8 mouse cellular contexts compared by ENCODE assay signal in genomic region chr16:58522677-58523043, GRCm38 (mm10). TPM values are rescaled to one million over a fixed set of nuclear protein-coding genes. Genes with fewer than 3 reads are reported as not detected.
DNase-seq lines count a peak whose midpoint lies in the region; ATAC-seq and TF ChIP-seq lines count a peak whose summit lies in the region.

No protein-coding gene starts in this region.

- H3K27ac ChIP-seq in kidney, embryonic 16.5 days (ENCODE audit: low read length): peak overlapping the region; percentile 96
- H3K27ac ChIP-seq in forebrain, embryonic 13.5 days: no peak overlapping the region; the same call in 1 of the 2 replicates
- H3K27ac ChIP-seq in liver, embryonic 13.5 days: peak overlapping the region; percentile 89
- H3K27ac ChIP-seq in stomach, postnatal 0 days (replicated peaks): peak overlapping the region; percentile 78

- ATAC-seq in kidney, embryonic 16.5 days (ENCODE audit: low FRiP score, low TSS enrichment): peak; percentile 56
- peak; percentile 72 for ATAC-seq in forebrain, embryonic 13.5 days
- peak; percentile 56 for ATAC-seq in liver, embryonic 13.5 days (ENCODE audit: low read depth)
- ATAC-seq in stomach, postnatal 0 days (ENCODE audit: low FRiP score, low TSS enrichment): peak; percentile 40; the same call in 1 of the 2 replicates

- WGBS in kidney, embryonic 16.5 days: 0% methylated on average over 16 of the region's 16 CpGs
- under 1% methylated on average over 16 of the region's 16 CpGs for WGBS in forebrain, embryonic 13.5 days
- WGBS in liver, embryonic 13.5 days (ENCODE audit: insufficient replicate concordance): 0% methylated on average over 16 of the region's 16 CpGs
- under 1% methylated on average over 14 of the region's 16 CpGs for WGBS in stomach, postnatal 0 days

- TF ChIP-seq EP300 in stomach, postnatal 0 days (optimal IDR thresholded peaks at IDR 0.05): no peak

- H3K27me3 ChIP-seq in kidney, embryonic 16.5 days (ENCODE audit: insufficient read depth, low read length): no peaks in the 10 kb centered on the region
- H3K27me3 ChIP-seq in forebrain, embryonic 13.5 days: peaks cover 8% of the 10 kb centered on the region
- no peaks in the 10 kb centered on the region for H3K27me3 ChIP-seq in liver, embryonic 13.5 days
- no peaks in the 10 kb centered on the region for H3K27me3 ChIP-seq in stomach, postnatal 0 days (ENCODE audit: control insufficient read depth, insufficient read depth, low read length)

- H3K36me3 ChIP-seq in kidney, embryonic 16.5 days (ENCODE audit: insufficient read depth, low read length): no peaks in the 10 kb centered on the region
- H3K36me3 ChIP-seq in forebrain, embryonic 13.5 days (ENCODE audit: poor library complexity, severe bottlenecking): no peaks in the 10 kb centered on the region
- no peaks in the 10 kb centered on the region for H3K36me3 ChIP-seq in liver, embryonic 13.5 days
- no peaks in the 10 kb centered on the region for H3K36me3 ChIP-seq in stomach, postnatal 0 days (ENCODE audit: control insufficient read depth, insufficient read depth, low read length)

- peak overlapping the region; percentile 56 for H3K4me2 ChIP-seq in kidney, embryonic 16.5 days (replicated peaks; ENCODE audit: low read depth, low read length)
- peak overlapping the region; percentile 96 for H3K4me2 ChIP-seq in forebrain, embryonic 13.5 days
- peak overlapping the region; percentile 90 for H3K4me2 ChIP-seq in liver, embryonic 13.5 days
- H3K4me2 ChIP-seq in stomach, postnatal 0 days (replicated peaks; ENCODE audit: low read depth): peak overlapping the region; percentile 96

- peak overlapping the region; percentile 92 for H3K9ac ChIP-seq in kidney, embryonic 16.5 days (replicated peaks; ENCODE audit: low read length)
- H3K9ac ChIP-seq in forebrain, embryonic 13.5 days: peak overlapping the region; percentile 81
- H3K9ac ChIP-seq in liver, embryonic 13.5 days: peak overlapping the region; percentile 93
- peak overlapping the region; percentile 78 for H3K9ac ChIP-seq in stomach, postnatal 0 days (ENCODE audit: low read length)

- DNase-seq in kidney, postnatal 25 days: no peak
- peak; percentile 56 for DNase-seq in R1 (ENCODE audit: low read depth, low spot score)
- no peak for DNase-seq in liver, embryonic 13.5 days
- no peak for DNase-seq in stomach, postnatal 0 days (ENCODE audit: low spot score)
- DNase-seq in adrenal gland, postnatal 14 days: no peak
- DNase-seq in layer of hippocampus, postnatal 14 days (ENCODE audit: low spot score in 2 of 2): no peak

- peaks cover 17% of the 10 kb centered on the region for H3K4me1 ChIP-seq in kidney, embryonic 16.5 days (ENCODE audit: insufficient read depth, low read length)
- H3K4me1 ChIP-seq in forebrain, embryonic 13.5 days: 0 out of 2 replicates have a peak, but pooled peaks cover 8% of the 10 kb centered on the region
- H3K4me1 ChIP-seq in liver, embryonic 13.5 days (replicated peaks): peaks cover 79% of the 10 kb centered on the region
- H3K4me1 ChIP-seq in stomach, postnatal 0 days (replicated peaks; ENCODE audit: control insufficient read depth, insufficient read depth): no peaks in the 10 kb centered on the region

- peaks cover 6% of the 10 kb centered on the region for H3K9me3 ChIP-seq in kidney, embryonic 16.5 days (ENCODE audit: low read length)
- peaks cover 7% of the 10 kb centered on the region; the same call in 1 of the 2 replicates for H3K9me3 ChIP-seq in forebrain, embryonic 13.5 days (replicated peaks)
- H3K9me3 ChIP-seq in liver, embryonic 13.5 days (replicated peaks): no peaks in the 10 kb centered on the region
- no peaks in the 10 kb centered on the region for H3K9me3 ChIP-seq in stomach, postnatal 0 days (ENCODE audit: control insufficient read depth, low read length)

- peak overlapping the region; percentile 91 for H3K4me3 ChIP-seq in kidney, embryonic 16.5 days (ENCODE audit: low read length)
- H3K4me3 ChIP-seq in forebrain, embryonic 13.5 days: peak overlapping the region; percentile 77
- peak overlapping the region; percentile 86 for H3K4me3 ChIP-seq in liver, embryonic 13.5 days (replicated peaks)
- H3K4me3 ChIP-seq in stomach, postnatal 0 days (ENCODE audit: low read depth, low read length): peak overlapping the region; percentile 72

- no peak for TF ChIP-seq CTCF in stomach, postnatal 0 days (IDR thresholded peaks at IDR 0.05; ENCODE audit: low read depth)

RNA-seq across cellular contexts. Expression of gene St3gal6, which starts 1.4 kb away (rescaled TPM):
- polyA plus RNA-seq in kidney, embryonic 16.5 days (2015; fragmentation: Nextera tagmentation; extraction: Ambion mirVana): 80.5 and 89.9 TPM in 2 replicates
- 5.3 and 5.7 TPM in 2 replicates for polyA plus RNA-seq in forebrain, embryonic 13.5 days (2015; fragmentation: Nextera tagmentation; extraction: Ambion mirVana)
- 43.5 and 47.6 TPM in 2 replicates for polyA plus RNA-seq in liver, embryonic 13.5 days (2015; fragmentation: Nextera tagmentation; extraction: Ambion mirVana)
- 7.1 and 8.0 TPM in 2 replicates for polyA plus RNA-seq in stomach, postnatal 0 days (2015; fragmentation: Nextera tagmentation; extraction: Ambion mirVana)
- total RNA-seq in adrenal gland, postnatal 14 days (2021): 21.9 and 35.0 TPM in 2 replicates
- total RNA-seq in layer of hippocampus, postnatal 14 days (2021): 10 to 100 TPM; 16.1 to 20.4 TPM
